Mouse (Mus musculus) hindbrain, embryonic 14.5 days (tissue): ENCODE measurements around the gene Polr2a. TPM values are rescaled to one million over a fixed set of nuclear protein-coding genes. Genes with fewer than 3 reads are reported as not detected.

Experiments
- ATAC-seq: fragments of 200-750 bp; cut with Nextera tagmentation; 2 replicates; pipeline ENCODE4 v1.8.0; 2017; ENCODE audit warnings: moderate number of reproducible peaks, mild to moderate bottlenecking, moderate TSS enrichment, moderate library complexity; ENCODE audit not compliant: low FRiP score
- DNase-seq: peaks from one replicate; pipeline ENCODE4 v3.0.0-alpha.2; 2015; ENCODE audit warnings: low spot score
- H3K27ac ChIP-seq: fragments of 300-500 bp; sonication (generic); 2 replicates; pipeline ENCODE4 v1.5.1; 2014; ENCODE audit warnings: mild to moderate bottlenecking, moderate library complexity
- H3K27me3 ChIP-seq: fragments of 300-500 bp; sonication (generic); 2 replicates; pipeline ENCODE4 v1.6.1; 2014; ENCODE audit warnings: mild to moderate bottlenecking, low read length, mixed read lengths; ENCODE audit not compliant: control insufficient read depth, insufficient read depth
- H3K36me3 ChIP-seq: fragments of 300-500 bp; sonication (generic); replicated peaks from 2 replicates; pipeline ENCODE4 v1.6.1; 2014; ENCODE audit not compliant: control insufficient read depth, insufficient read depth
- H3K4me1 ChIP-seq: fragments of 300-500 bp; sonication (generic); replicated peaks from 2 replicates; pipeline ENCODE4 v1.6.1; 2014; ENCODE audit warnings: antibody characterized with exemption, low read length, mixed read lengths; ENCODE audit not compliant: control insufficient read depth, insufficient read depth
- H3K4me2 ChIP-seq: fragments of 300-500 bp; sonication (generic); replicated peaks from 2 replicates; pipeline ENCODE4 v1.6.1; 2014; ENCODE audit warnings: mild to moderate bottlenecking, moderate library complexity
- H3K4me3 ChIP-seq: fragments of 300-500 bp; sonication (generic); replicated peaks from 2 replicates; pipeline ENCODE4 v1.5.1; 2014; ENCODE audit warnings: mild to moderate bottlenecking, low read length
- H3K9ac ChIP-seq: fragments of 300-500 bp; sonication (generic); 2 replicates; pipeline ENCODE4 v1.6.1; 2014
- H3K9me3 ChIP-seq: fragments of 300-500 bp; sonication (generic); 2 replicates; pipeline ENCODE4 v1.6.1; 2016; ENCODE audit warnings: low read length; ENCODE audit not compliant: control insufficient read depth
- WGBS: fragments of 180-500 bp; shearing (Covaris S2); extraction: QIAGEN DNeasy Blood & Tissue Kit; methylation state at CpG from one replicate; pipeline ENCODE4 v1.1.7; 2014; 5-methylcytosine and 5-hydroxymethylcytosine counted together
- polyA plus RNA-seq: library from polyadenylated mRNA; unstranded; fragments of >200 nt; fragmentation: Nextera tagmentation; extraction: Ambion mirVana; gene quantifications from 2 replicates; pipeline ENCODE4 v1.2.1, GENCODE M21; 2014

Gene Polr2a
- polyA plus RNA-seq, 1 experiment from 2014 or later: 24.3 TPM

GRCm38 (mm10) chr11:69801379-69801977 lies 43.0 kb upstream of the Polr2a start, which contains the start of gene Fgf11:
Fgf11 (minus strand) TSS chr11:69801857.
- Histone ChIP-seq H3K9ac (peak within 1 kb of the TSS; percentile 70), H3K36me3 (no peaks in the 10 kb centered on the region), H3K27ac (peak within 1 kb of the TSS; percentile 90), H3K4me1 (peaks cover 37% of the 10 kb centered on the region), H3K27me3 (peaks cover 26% of the 10 kb centered on the region), H3K4me3 (peak within 1 kb of the TSS; percentile 49), H3K4me2 (peak within 1 kb of the TSS; percentile 88), H3K9me3 (no peaks in the 10 kb centered on the region)
- WGBS: 1% methylated on average over 33 of the region's 33 CpGs
- DNase-seq (no peak), ATAC-seq (no peak)

- ATAC-seq (peak; percentile 69), DNase-seq (peak; percentile 74)
- Histone ChIP-seq H3K27me3 (peaks cover 21% of the 10 kb centered on the region), H3K4me3 (peak overlapping the region; percentile 49), H3K27ac (peak overlapping the region; percentile 90), H3K4me2 (peak overlapping the region; percentile 88), H3K9me3 (no peaks in the 10 kb centered on the region), H3K36me3 (no peaks in the 10 kb centered on the region), H3K9ac (peak overlapping the region; percentile 70), H3K4me1 (peaks cover 37% of the 10 kb centered on the region)
- WGBS: 0% methylated on average over 35 of the region's 36 CpGs
Measured at GRCm38 (mm10) chr11:69800392-69801197, 42.2 kb upstream of the Polr2a start.

GRCm38 (mm10) chr11:69800138-69800391 lies 41.6 kb upstream of the Polr2a start:
- Histone ChIP-seq H3K4me3 (peak overlapping the region; percentile 49), H3K9me3 (no peaks in the 10 kb centered on the region), H3K27ac (peak overlapping the region; percentile 90), H3K4me2 (peak overlapping the region; percentile 88), H3K27me3 (peaks cover 17% of the 10 kb centered on the region), H3K36me3 (no peaks in the 10 kb centered on the region), H3K9ac (peak overlapping the region; percentile 70), H3K4me1 (peaks cover 37% of the 10 kb centered on the region)
- ATAC-seq: peak; percentile 32
- 0% methylated on average over 11 of the region's 11 CpGs for WGBS
- DNase-seq: no peak

- peak overlapping the region; percentile 90 for H3K27ac ChIP-seq
- no peaks in the 10 kb centered on the region for H3K9me3 ChIP-seq
- 17% methylated on average over 11 of the region's 12 CpGs for WGBS
- no peak for DNase-seq
- peaks cover 35% of the 10 kb centered on the region for H3K4me1 ChIP-seq
- H3K9ac ChIP-seq: peak overlapping the region; percentile 70
- H3K4me2 ChIP-seq: peak overlapping the region; percentile 88
- peaks cover 16% of the 10 kb centered on the region for H3K27me3 ChIP-seq
- no peak for ATAC-seq
- H3K36me3 ChIP-seq: no peaks in the 10 kb centered on the region
- peak overlapping the region; percentile 49 for H3K4me3 ChIP-seq
Measured at GRCm38 (mm10) chr11:69799394-69800137, 41.1 kb upstream of the Polr2a start.

DNA sequence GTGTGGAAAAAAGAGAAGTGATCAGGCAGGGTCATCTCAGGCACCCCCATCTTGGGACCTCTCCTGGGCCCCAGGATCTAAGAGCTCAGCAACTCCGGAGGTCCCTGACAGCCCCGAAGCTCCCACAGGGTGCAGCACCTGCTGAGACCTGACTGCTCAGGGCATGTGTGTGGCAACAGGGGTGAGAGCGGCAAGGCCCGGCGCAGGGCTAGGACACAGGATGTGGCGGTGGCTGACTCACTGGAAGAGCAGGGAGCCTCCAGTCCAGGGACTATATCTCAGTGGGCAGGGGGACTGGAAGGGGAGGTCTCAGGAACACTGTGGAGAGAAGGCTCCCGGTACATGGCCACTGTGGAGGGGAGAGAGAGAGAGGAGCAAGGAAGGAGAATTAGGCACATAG lies 39.5 kb upstream of the Polr2a start:
- no peak overlapping the region for H3K27ac ChIP-seq
- no peak overlapping the region for H3K9ac ChIP-seq
- ATAC-seq: no peak
- 73% methylated on average over 7 of the region's 7 CpGs for WGBS
- H3K4me1 ChIP-seq: peaks cover 22% of the 10 kb centered on the region
- peaks cover 14% of the 10 kb centered on the region for H3K27me3 ChIP-seq
- H3K4me3 ChIP-seq: no peak overlapping the region
- no peak overlapping the region for H3K4me2 ChIP-seq
- H3K9me3 ChIP-seq: no peaks in the 10 kb centered on the region
- H3K36me3 ChIP-seq: no peaks in the 10 kb centered on the region
- DNase-seq: no peak

DNA sequence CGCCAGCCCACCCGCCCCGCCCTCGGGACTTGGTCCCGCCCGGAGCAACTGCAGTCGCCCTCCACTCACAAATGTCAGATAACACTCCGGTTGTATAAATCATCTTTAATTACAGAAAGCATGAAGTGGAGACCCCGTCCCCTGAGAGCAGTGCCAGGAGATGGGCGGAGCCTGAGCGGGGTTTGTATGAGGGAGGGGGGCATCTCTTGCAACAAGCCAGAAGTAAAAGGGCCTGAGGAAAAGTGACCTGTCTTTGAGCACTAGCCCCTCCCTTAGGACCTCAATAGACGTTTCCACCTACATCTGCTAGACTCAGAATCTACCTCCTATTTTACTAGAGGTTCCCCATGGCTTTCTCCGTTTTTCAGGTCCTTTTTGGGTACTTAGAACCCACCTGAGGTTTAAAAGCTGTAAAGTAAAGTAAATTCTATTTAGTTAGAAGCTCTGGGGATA lies 37.6 kb upstream of the Polr2a start:
- peak overlapping the region; percentile 29 for H3K4me3 ChIP-seq
- H3K27ac ChIP-seq: no peak overlapping the region
- H3K27me3 ChIP-seq: peaks cover 14% of the 10 kb centered on the region
- peaks cover 10% of the 10 kb centered on the region for H3K4me1 ChIP-seq
- ATAC-seq (no peak), DNase-seq (no peak)
- peak overlapping the region; percentile 58 for H3K4me2 ChIP-seq
- no peaks in the 10 kb centered on the region for H3K9me3 ChIP-seq
- no peak overlapping the region for H3K9ac ChIP-seq
- H3K36me3 ChIP-seq: no peaks in the 10 kb centered on the region
- 3% methylated on average over 13 of the region's 13 CpGs for WGBS

DNA sequence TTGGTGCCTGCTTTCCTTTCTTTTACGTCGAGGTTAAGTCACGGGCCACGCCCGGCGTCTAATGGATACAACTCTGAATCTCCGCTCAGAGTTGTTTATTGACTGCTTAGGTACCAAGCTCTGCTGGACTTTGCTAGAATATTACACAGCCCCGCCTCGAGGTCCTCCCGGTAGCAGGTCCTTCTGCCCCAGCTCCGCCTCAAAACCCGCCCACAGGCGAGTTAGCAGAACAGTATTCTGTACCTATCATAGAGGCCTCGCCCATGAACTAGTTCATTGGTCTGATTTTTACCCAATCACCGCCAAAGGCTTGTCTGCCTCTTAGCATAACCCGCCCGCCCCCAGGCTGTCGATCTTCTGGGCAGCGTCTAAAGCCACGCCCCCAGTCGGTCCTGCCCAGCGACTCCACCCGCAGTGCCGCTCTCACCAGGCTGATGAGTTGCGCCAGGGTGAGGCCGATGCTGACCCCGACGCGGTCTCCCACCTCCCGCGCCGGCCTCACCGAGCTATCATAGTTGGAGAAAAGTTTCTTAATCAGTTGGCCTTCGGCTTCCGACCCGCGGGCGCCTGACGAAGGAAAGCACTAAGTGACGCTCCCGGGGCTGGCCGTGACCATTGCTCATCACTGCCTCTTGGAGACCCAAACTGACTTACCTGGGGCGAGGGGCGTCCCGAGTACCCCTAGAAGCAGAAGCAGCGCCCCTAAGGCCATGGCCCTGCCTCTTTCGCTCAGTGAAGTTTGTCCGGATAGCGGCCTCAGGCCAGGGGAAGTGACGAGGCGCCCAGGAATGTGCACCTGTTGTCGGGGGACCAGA lies 36.9 kb upstream of the Polr2a start, which contains the start of gene Chrnb1:
Gene Chrnb1 (minus strand): TSS at position 776 of the 815 bp plus-strand sequence.
- peak within 1 kb of the TSS; percentile 29 for H3K4me3 ChIP-seq
- peaks cover 10% of the 10 kb centered on the region for H3K4me1 ChIP-seq
- DNase-seq: peak; percentile 83
- no peak within 1 kb of the TSS for H3K27ac ChIP-seq
- no peaks in the 10 kb centered on the region for H3K9me3 ChIP-seq
- H3K36me3 ChIP-seq: no peaks in the 10 kb centered on the region
- ATAC-seq: peak; percentile 89
- H3K9ac ChIP-seq: no peak within 1 kb of the TSS
- 2% methylated on average over 52 of the region's 52 CpGs for WGBS
- peaks cover 14% of the 10 kb centered on the region for H3K27me3 ChIP-seq
- peak within 1 kb of the TSS; percentile 58 for H3K4me2 ChIP-seq

GRCm38 (mm10) chr11:69793429-69793828 lies 35.0 kb upstream of the Polr2a start:
- Histone ChIP-seq H3K4me1 (no peaks in the 10 kb centered on the region; the same call in 1 of the 2 replicates), H3K9me3 (no peaks in the 10 kb centered on the region), H3K9ac (no peak overlapping the region), H3K4me3 (no peak overlapping the region), H3K27ac (no peak overlapping the region), H3K36me3 (no peaks in the 10 kb centered on the region), H3K4me2 (no peak overlapping the region), H3K27me3 (peaks cover 14% of the 10 kb centered on the region)
- ATAC-seq: no peak
- 67% methylated on average over 5 of the region's 5 CpGs for WGBS
- no peak for DNase-seq
